Mouse (Mus musculus) intestine, embryonic 14.5 days (tissue): Measurements from ENCODE around the gene AB124611. TPM values are rescaled to one million over a fixed set of nuclear protein-coding genes. Genes with fewer than 3 reads are reported as not detected.
A peak's percentile ranks its signal among the peaks of the same experiment; 100 is the strongest.

Experiments
- ATAC-seq: fragments of 200-750 bp; cut with Nextera tagmentation; replicated peaks from 2 replicates; pipeline ENCODE4 v1.8.0; 2017; ENCODE audit warnings: low read depth, moderate number of reproducible peaks, moderate TSS enrichment, moderate library complexity; ENCODE audit not compliant: low FRiP score, low TSS enrichment
- DNase-seq: peaks from one replicate; pipeline ENCODE4 v3.0.0-alpha.2; 2018; ENCODE audit warnings: low spot score
- H3K27ac ChIP-seq: fragments of 300-500 bp; sonication (generic); 2 replicates; pipeline ENCODE4 v1.5.1; 2014; ENCODE audit warnings: low read depth, mild to moderate bottlenecking, control low read depth
- H3K27me3 ChIP-seq: fragments of 300-500 bp; sonication (generic); replicated peaks from 2 replicates; pipeline ENCODE4 v1.6.1; 2014; ENCODE audit warnings: low read length, control low read depth; ENCODE audit not compliant: control insufficient read depth, insufficient read depth
- H3K36me3 ChIP-seq: fragments of 300-500 bp; sonication (generic); 2 replicates; pipeline ENCODE4 v1.6.1; 2014; ENCODE audit warnings: low read length, control low read depth; ENCODE audit not compliant: control insufficient read depth, insufficient read depth
- H3K4me1 ChIP-seq: fragments of 300-500 bp; sonication (generic); replicated peaks from 2 replicates; pipeline ENCODE4 v1.6.1; 2014; ENCODE audit warnings: low read length, control low read depth, mixed read lengths; ENCODE audit not compliant: control insufficient read depth, insufficient read depth
- H3K4me2 ChIP-seq: fragments of 300-500 bp; sonication (generic); 2 replicates; pipeline ENCODE4 v1.6.1; 2014; ENCODE audit warnings: low read length
- H3K4me3 ChIP-seq: fragments of 300-500 bp; sonication (generic); 2 replicates; pipeline ENCODE4 v1.5.1; 2014; ENCODE audit warnings: low read depth, low read length, control low read depth, mixed read lengths
- H3K9ac ChIP-seq: fragments of 300-500 bp; sonication (generic); 2 replicates; pipeline ENCODE4 v1.6.1; 2014; ENCODE audit warnings: mild to moderate bottlenecking, low read length
- H3K9me3 ChIP-seq: fragments of 300-500 bp; sonication (generic); 2 replicates; pipeline ENCODE4 v1.6.1; 2016; ENCODE audit warnings: low read length, control low read depth; ENCODE audit not compliant: control insufficient read depth
- WGBS: fragments of 180-500 bp; shearing (Covaris S2); extraction: QIAGEN DNeasy Blood & Tissue Kit; methylation state at CpG from one replicate; pipeline ENCODE4 v1.1.7; 2014; 5-methylcytosine and 5-hydroxymethylcytosine counted together
- polyA plus RNA-seq: library from polyadenylated mRNA; unstranded; fragments of >200 nt; fragmentation: Nextera tagmentation; extraction: Ambion mirVana; gene quantifications from 2 replicates; pipeline ENCODE4 v1.2.1, GENCODE M21; 2014

Gene AB124611
- polyA plus RNA-seq, 1 experiment from 2014 or later, result 3.1 TPM

GRCm38 (mm10) chr9:21578226-21578625 is 52.2 kb downstream of the AB124611 start:
- no peak for DNase-seq
- H3K9ac ChIP-seq, result no peak overlapping the region
- H3K36me3 ChIP-seq, result peaks cover 97% of the 10 kb centered on the region
- H3K4me3 ChIP-seq, result no peak overlapping the region
- no peaks in the 10 kb centered on the region for H3K9me3 ChIP-seq
- H3K4me1 ChIP-seq, result no peaks in the 10 kb centered on the region
- ATAC-seq, result no peak
- no peak overlapping the region for H3K4me2 ChIP-seq
- no peaks in the 10 kb centered on the region for H3K27me3 ChIP-seq
- 83% methylated on average over 3 of the region's 3 CpGs for WGBS
- H3K27ac ChIP-seq, result no peak overlapping the region

- H3K4me1 ChIP-seq, result no peaks in the 10 kb centered on the region
- 95% methylated on average over 1 of the region's 1 CpGs for WGBS
- H3K4me2 ChIP-seq, result no peak overlapping the region
- peaks cover 97% of the 10 kb centered on the region for H3K36me3 ChIP-seq
- H3K27ac ChIP-seq, result no peak overlapping the region
- H3K9me3 ChIP-seq, result no peaks in the 10 kb centered on the region
- H3K9ac ChIP-seq, result no peak overlapping the region
- no peaks in the 10 kb centered on the region for H3K27me3 ChIP-seq
- ATAC-seq (no peak), DNase-seq (no peak)
- no peak overlapping the region for H3K4me3 ChIP-seq
Observed at GRCm38 (mm10) chr9:21585401-21585800, 59.4 kb downstream of the AB124611 start.

- Histone ChIP-seq H3K4me3 (no peak overlapping the region), H3K4me2 (no peak overlapping the region), H3K9ac (no peak overlapping the region), H3K27me3 (no peaks in the 10 kb centered on the region), H3K27ac (no peak overlapping the region), H3K36me3 (peaks cover 80% of the 10 kb centered on the region), H3K4me1 (peaks cover 7% of the 10 kb centered on the region; the same call in 1 of the 2 replicates), H3K9me3 (no peaks in the 10 kb centered on the region)
- no peak for ATAC-seq
- WGBS, result 89% methylated on average over 23 of the region's 23 CpGs
- no peak for DNase-seq
Observed at GRCm38 (mm10) chr9:21587678-21588349, 61.8 kb downstream of the AB124611 start.

- WGBS, result 89% methylated on average over 8 of the region's 8 CpGs
- DNase-seq (no peak), ATAC-seq (no peak)
- no peaks in the 10 kb centered on the region for H3K9me3 ChIP-seq
- peaks cover 7% of the 10 kb centered on the region; the same call in 1 of the 2 replicates for H3K4me1 ChIP-seq
- H3K4me3 ChIP-seq, result no peak overlapping the region
- H3K36me3 ChIP-seq, result peaks cover 75% of the 10 kb centered on the region
- H3K4me2 ChIP-seq, result no peak overlapping the region
- H3K9ac ChIP-seq, result no peak overlapping the region
- H3K27ac ChIP-seq, result no peak overlapping the region
- no peaks in the 10 kb centered on the region for H3K27me3 ChIP-seq
Observed at GRCm38 (mm10) chr9:21588350-21588749, 62.4 kb downstream of the AB124611 start.

GRCm38 (mm10) chr9:21589538-21589937 is 63.6 kb downstream of the AB124611 start:
- Histone ChIP-seq H3K4me3 (no peak overlapping the region), H3K27me3 (no peaks in the 10 kb centered on the region), H3K36me3 (peaks cover 63% of the 10 kb centered on the region), H3K27ac (no peak overlapping the region), H3K9ac (no peak overlapping the region), H3K4me2 (no peak overlapping the region), H3K9me3 (no peaks in the 10 kb centered on the region), H3K4me1 (peaks cover 14% of the 10 kb centered on the region)
- WGBS, result 89% methylated on average over 5 of the region's 5 CpGs
- ATAC-seq (no peak), DNase-seq (no peak)

- Histone ChIP-seq H3K27me3 (no peaks in the 10 kb centered on the region), H3K4me1 (peaks cover 14% of the 10 kb centered on the region), H3K4me2 (peak overlapping the region; percentile 94; the same call in 1 of the 2 replicates), H3K36me3 (peaks cover 62% of the 10 kb centered on the region), H3K27ac (no peak overlapping the region), H3K9ac (no peak overlapping the region), H3K9me3 (no peaks in the 10 kb centered on the region), H3K4me3 (no peak overlapping the region)
- whole genome bisulfite sequencing, result 81% methylated on average over 6 of the region's 6 CpGs
- DNase-seq, result no peak
- ATAC-seq, result no peak
Observed at GRCm38 (mm10) chr9:21591127-21591830, 65.3 kb downstream of the AB124611 start.

GRCm38 (mm10) chr9:21591831-21592702 is 66.1 kb downstream of the AB124611 start:
- H3K27ac ChIP-seq, result peak overlapping the region; percentile 2; the same call in 1 of the 2 replicates
- DNase-seq, result no peak

GRCm38 (mm10) chr9:21592703-21593121 is 66.7 kb downstream of the AB124611 start, which contains the start of the genes Timm29 and Yipf2:
Gene Timm29 (plus strand): TSS chr9:21592722.
Gene Yipf2 (minus strand): TSS chr9:21592828.
- Histone ChIP-seq H3K4me1 (peaks cover 14% of the 10 kb centered on the region), H3K36me3 (peaks cover 51% of the 10 kb centered on the region), H3K27ac (peak within 1 kb of the TSS; percentile 69), H3K27me3 (no peaks in the 10 kb centered on the region), H3K4me3 (peak within 1 kb of the TSS; percentile 98), H3K4me2 (peak within 1 kb of the TSS; percentile 94), H3K9ac (peak within 1 kb of the TSS; percentile 88), H3K9me3 (no peaks in the 10 kb centered on the region)
- 0% methylated on average over 30 of the region's 30 CpGs for WGBS
- peak; percentile 94 for DNase-seq
- ATAC-seq, result peak; percentile 92

More at GRCm38 (mm10) chr9:21591831-21592702, 66.1 kb downstream of the AB124611 start:
- H3K9ac ChIP-seq, result peak overlapping the region; percentile 88
- H3K4me1 ChIP-seq, result peaks cover 14% of the 10 kb centered on the region
- no peaks in the 10 kb centered on the region for H3K9me3 ChIP-seq
- H3K27me3 ChIP-seq, result no peaks in the 10 kb centered on the region
- H3K36me3 ChIP-seq, result peaks cover 58% of the 10 kb centered on the region
- WGBS, result 20% methylated on average over 17 of the region's 17 CpGs
- H3K4me2 ChIP-seq, result peak overlapping the region; percentile 94
- peak; percentile 79 for ATAC-seq
- H3K4me3 ChIP-seq, result peak overlapping the region; percentile 98
